Mouse (Mus musculus) liver, embryonic 14.5 days (tissue): ENCODE measurements around the gene Prlhr.

Experiments used
- CTCF ChIP-seq: IDR thresholded peaks from 2 replicates; pipeline ENCODE4 v1.5.1; 2016; ENCODE audit warnings: antibody characterized with exemption, low read depth, control low read depth
- EP300 ChIP-seq: IDR thresholded peaks from 2 replicates; pipeline ENCODE4 v1.6.1; 2016; ENCODE audit warnings: antibody characterized with exemption, low read depth

DNA sequence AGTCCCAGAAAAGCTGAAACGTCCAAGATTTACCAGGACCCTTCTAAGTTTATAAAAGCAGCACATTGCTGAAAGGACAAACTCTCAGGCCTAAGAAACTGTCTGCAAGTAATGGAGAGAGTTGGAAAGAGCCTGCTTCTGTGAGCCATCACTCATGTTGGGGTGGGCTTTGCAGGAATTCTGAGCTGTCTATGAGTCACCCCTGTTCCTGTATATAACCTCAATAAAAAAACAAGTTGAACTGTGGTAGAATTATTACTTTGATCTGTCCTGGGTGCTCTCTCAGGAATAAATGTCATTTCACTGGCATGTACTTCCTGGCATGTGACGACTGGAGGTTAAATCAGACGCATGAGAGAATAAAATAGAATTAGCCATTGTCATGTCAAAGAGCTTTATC lies 27.7 kb upstream of the Prlhr start:
- TF ChIP-seq CTCF: no peak
- TF ChIP-seq EP300: no peak
